Mouse (Mus musculus) erythroid progenitor cell, adult 5-6 weeks (primary cell): ENCODE measurements around the gene Tubgcp4. TPM values are rescaled to one million over a fixed set of nuclear protein-coding genes. Genes with fewer than 3 reads are reported as not detected.

Source experiments
- ATAC-seq: replicated peaks from 2 replicates; pipeline ENCODE4 v1.8.0; 2016; ENCODE audit warnings: moderate number of reproducible peaks, mild to moderate bottlenecking, moderate TSS enrichment, inconsistent platforms; ENCODE audit not compliant: poor library complexity, low FRiP score, severe bottlenecking
- total RNA-seq, 2 experiments: library from RNA; stranded (forward) in 1 of 2; stranded (reverse) in 1 of 2; fragments of 150-400 nt in 1 of 2; fragments of 186-747, 209-891 nt in 1 of 2; gene quantifications; 2 replicates each; pipeline versions ENCODE4 v1.2.3 to v1.2.4; 2015 to 2017; ENCODE audit warnings: low replicate concordance in 2 of 2

Gene Tubgcp4
- total RNA-seq, 2 experiments from 2014 or later: 47.6 to 65.0 TPM

DNA sequence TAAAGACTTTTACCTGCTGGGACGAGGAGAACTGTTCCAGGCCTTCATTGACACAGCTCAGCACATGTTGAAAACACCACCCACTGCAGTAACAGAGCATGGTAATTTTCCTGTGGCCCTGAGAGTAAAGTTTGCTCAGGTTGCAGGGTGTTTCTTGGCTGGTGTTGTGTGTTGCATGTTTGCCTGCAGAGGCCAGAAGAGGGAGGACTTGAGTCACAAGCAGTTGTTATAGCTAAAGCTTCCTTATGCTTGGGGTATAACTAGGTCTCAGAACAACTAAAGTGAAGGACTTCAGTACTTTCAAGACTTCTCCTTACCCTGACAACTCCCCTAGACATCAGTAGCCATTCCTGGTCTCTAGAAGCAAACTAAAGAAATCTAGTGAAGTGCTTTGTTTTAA lies 18.1 kb downstream of the Tubgcp4 start:
- ATAC-seq: no peak

DNA sequence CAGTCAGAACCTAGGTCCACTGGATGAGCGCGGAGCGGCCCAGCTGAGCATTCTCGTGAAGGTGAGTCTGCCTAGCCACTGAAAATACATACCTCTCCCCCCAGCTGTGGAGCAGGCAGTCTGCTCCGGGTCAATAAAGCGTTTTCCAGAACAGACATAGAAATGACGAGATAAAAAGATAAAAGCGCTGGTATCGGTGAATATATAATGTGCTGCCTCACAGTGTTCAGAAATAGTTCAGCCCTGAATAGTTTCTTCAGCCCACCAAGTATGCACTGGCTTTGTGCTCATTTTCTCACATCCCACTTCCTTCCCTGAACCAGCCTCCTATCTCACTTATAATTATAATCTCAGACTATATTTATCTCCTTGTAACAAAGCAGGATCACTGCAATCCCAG lies 25.0 kb downstream of the Tubgcp4 start:
- no peak for ATAC-seq

GRCm38 (mm10) chr2:121204276-121204675 lies 33.8 kb downstream of the Tubgcp4 start:
- no peak for ATAC-seq

GRCm38 (mm10) chr2:121206541-121206940 lies 36.1 kb downstream of the Tubgcp4 start:
- peak; percentile 37 for ATAC-seq

GRCm38 (mm10) chr2:121214491-121214890 lies 44.0 kb downstream of the Tubgcp4 start:
- ATAC-seq: no peak

DNA sequence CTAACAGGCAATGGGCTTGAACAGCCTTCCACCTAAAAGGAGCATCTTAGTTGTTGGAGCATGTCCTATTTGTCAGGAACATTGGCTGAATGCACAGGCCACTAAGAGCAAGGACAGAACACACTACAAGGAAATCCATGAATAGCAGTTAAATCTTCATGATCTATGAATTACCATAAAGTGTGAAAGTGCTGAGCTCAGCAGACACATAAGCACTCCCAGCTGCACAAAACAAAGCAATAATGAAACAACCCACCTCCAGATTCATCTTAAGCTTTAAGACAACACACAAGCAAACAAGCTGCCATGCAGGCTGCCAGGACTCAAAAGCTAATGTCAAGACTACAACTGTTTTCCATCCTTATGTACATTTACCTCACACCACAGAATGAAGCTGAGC lies 48.7 kb downstream of the Tubgcp4 start:
- ATAC-seq: no peak

DNA sequence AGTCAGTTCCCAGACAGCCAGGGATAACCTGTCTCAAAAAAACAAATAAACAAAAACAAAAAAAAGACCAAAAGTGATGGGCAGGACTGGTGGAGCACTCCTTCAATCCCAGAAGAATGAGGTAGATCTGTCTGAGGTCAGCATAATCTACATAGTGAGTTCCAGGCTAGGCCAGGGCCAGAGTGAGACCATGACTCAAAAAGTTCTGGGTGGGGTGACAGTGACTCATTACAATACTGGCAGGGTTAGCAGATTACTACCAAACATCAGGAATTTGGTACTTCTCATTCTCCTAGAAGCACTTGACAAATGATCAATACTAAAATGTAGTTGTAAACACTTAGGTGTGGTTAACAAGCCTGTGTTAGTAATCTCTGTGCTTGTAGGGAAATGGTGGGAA lies 49.5 kb downstream of the Tubgcp4 start:
- no peak for ATAC-seq

DNA sequence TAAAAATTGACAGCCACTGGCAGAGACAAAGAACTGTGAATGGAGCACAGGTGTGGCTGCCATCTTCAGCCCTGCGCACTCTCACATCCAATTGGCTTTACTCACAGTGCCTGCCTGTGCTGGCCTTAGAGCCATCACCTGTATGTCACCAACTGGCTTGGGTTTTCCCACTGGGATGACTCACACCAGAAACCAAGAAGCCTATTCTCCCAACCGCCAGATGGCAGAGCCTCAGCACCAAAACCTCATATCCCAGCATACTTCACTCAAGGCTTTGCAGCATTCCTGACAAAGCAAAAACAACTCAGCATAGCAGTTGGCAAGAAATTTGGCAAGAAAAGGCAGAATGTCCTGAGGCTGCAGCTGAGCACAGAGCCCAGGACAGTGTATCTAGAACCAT lies 52.6 kb downstream of the Tubgcp4 start:
- ATAC-seq: no peak

GRCm38 (mm10) chr2:121228135-121228534 lies 57.7 kb downstream of the Tubgcp4 start:
- ATAC-seq: no peak

DNA sequence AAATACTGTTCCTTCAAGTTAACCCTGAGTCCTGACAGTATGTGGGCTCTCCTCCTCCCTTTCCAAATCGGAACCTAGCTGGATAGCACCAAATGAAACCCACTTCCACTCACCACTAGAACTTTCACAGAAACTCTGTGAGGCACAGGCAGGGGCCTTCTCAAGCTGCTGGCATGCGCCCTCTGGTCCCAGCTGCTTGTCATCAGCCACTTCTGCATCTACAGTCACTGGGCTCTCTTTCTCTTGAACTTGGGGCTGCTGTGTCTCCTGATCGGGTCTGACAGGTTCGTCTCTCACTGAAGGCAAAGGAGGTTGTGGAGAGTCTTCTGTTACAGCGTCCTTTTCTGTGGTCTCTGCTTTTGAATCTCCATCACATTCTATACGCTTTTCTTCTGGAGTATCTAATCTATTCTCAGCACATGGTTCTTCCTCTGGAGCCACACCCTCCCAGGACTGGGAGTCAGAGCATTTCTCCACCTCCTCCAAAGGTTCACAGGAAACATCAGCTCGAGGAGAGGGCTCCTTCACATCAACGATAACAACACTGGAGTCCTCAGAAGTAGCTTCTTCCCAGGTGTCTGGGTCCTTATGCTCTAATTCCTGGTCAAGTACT lies 65.1 kb downstream of the Tubgcp4 start:
- peak; percentile 98 for ATAC-seq

- no peak for ATAC-seq
Measured at GRCm38 (mm10) chr2:121239426-121239825, 69.0 kb downstream of the Tubgcp4 start.

GRCm38 (mm10) chr2:121244099-121244498 lies 73.6 kb downstream of the Tubgcp4 start:
- ATAC-seq: no peak

Other genes starting within 250 kb of the Tubgcp4 start
- gene Ubr1, start 199.9 kb upstream of the Tubgcp4 start, total RNA-seq (2015; ENCODE audit: low replicate concordance): 14.4 and 32.3 TPM in 2 replicates
- gene Ubr1, start 199.9 kb upstream of the Tubgcp4 start, total RNA-seq (2017; ENCODE audit: low replicate concordance): 25.4 and 53.9 TPM in 2 replicates
- 3.2 and 5.0 TPM in 2 replicates for gene Tmem62, start 193.6 kb upstream of the Tubgcp4 start, total RNA-seq (2015; ENCODE audit: low replicate concordance)
- gene Tmem62, start 193.6 kb upstream of the Tubgcp4 start, total RNA-seq (2017; ENCODE audit: low replicate concordance): 3.7 and 8.4 TPM in 2 replicates
- 117 and 123 TPM in 2 replicates for gene Ccndbp1, start 162.3 kb upstream of the Tubgcp4 start, total RNA-seq (2015; ENCODE audit: low replicate concordance)
- 86.5 and 101 TPM in 2 replicates for gene Ccndbp1, start 162.3 kb upstream of the Tubgcp4 start, total RNA-seq (2017; ENCODE audit: low replicate concordance)
- 853 and 981 TPM in 2 replicates for gene Epb42, start 133.6 kb upstream of the Tubgcp4 start, total RNA-seq (2015; ENCODE audit: low replicate concordance)
- 806 and 856 TPM in 2 replicates for gene Epb42, start 133.6 kb upstream of the Tubgcp4 start, total RNA-seq (2017; ENCODE audit: low replicate concordance)
- gene Tgm5, start 84.8 kb upstream of the Tubgcp4 start, total RNA-seq (2015; ENCODE audit: low replicate concordance): not detected in 2 replicates
- gene Tgm5, start 84.8 kb upstream of the Tubgcp4 start, total RNA-seq (2017; ENCODE audit: low replicate concordance): not detected in 2 replicates
- gene Tgm7, start 60.9 kb upstream of the Tubgcp4 start, total RNA-seq (2015; ENCODE audit: low replicate concordance): not detected in 2 replicates
- gene Tgm7, start 60.9 kb upstream of the Tubgcp4 start, total RNA-seq (2017; ENCODE audit: low replicate concordance): not detected in 2 replicates
- 8.0 and 22.7 TPM in 2 replicates for gene Adal, start 30.2 kb upstream of the Tubgcp4 start, total RNA-seq (2015; ENCODE audit: low replicate concordance)
- gene Adal, start 30.2 kb upstream of the Tubgcp4 start, total RNA-seq (2017; ENCODE audit: low replicate concordance): 9.4 and 10.9 TPM in 2 replicates
- gene Lcmt2, start 30.0 kb upstream of the Tubgcp4 start, total RNA-seq (2015; ENCODE audit: low replicate concordance): 1.4 and 5.0 TPM in 2 replicates
- gene Lcmt2, start 30.0 kb upstream of the Tubgcp4 start, total RNA-seq (2017; ENCODE audit: low replicate concordance): 3.0 and 3.1 TPM in 2 replicates
- gene Zscan29, start 471 bp downstream of the Tubgcp4 start, total RNA-seq (2015; ENCODE audit: low replicate concordance): 14.3 and 17.3 TPM in 2 replicates
- 12.0 and 18.1 TPM in 2 replicates for gene Zscan29, start 471 bp downstream of the Tubgcp4 start, total RNA-seq (2017; ENCODE audit: low replicate concordance)
- 42.8 and 53.0 TPM in 2 replicates for gene Trp53bp1, start 100.8 kb downstream of the Tubgcp4 start, total RNA-seq (2015; ENCODE audit: low replicate concordance)
- 78.3 and 98.6 TPM in 2 replicates for gene Trp53bp1, start 100.8 kb downstream of the Tubgcp4 start, total RNA-seq (2017; ENCODE audit: low replicate concordance)
- gene Map1a, start 118.9 kb downstream of the Tubgcp4 start, total RNA-seq (2015; ENCODE audit: low replicate concordance): 0.36 TPM in 1 of 2 replicates, not detected in the other
- gene Map1a, start 118.9 kb downstream of the Tubgcp4 start, total RNA-seq (2017; ENCODE audit: low replicate concordance): 0.64 and 0.83 TPM in 2 replicates
- gene Ppip5k1, start 184.7 kb downstream of the Tubgcp4 start, total RNA-seq (2015; ENCODE audit: low replicate concordance): 12.6 and 19.3 TPM in 2 replicates
- gene Ppip5k1, start 184.7 kb downstream of the Tubgcp4 start, total RNA-seq (2017; ENCODE audit: low replicate concordance): 18.6 and 24.6 TPM in 2 replicates
- not detected in 2 replicates for gene Ckmt1, start 187.1 kb downstream of the Tubgcp4 start, total RNA-seq (2015; ENCODE audit: low replicate concordance)
- gene Ckmt1, start 187.1 kb downstream of the Tubgcp4 start, total RNA-seq (2017; ENCODE audit: low replicate concordance): not detected in 2 replicates
- gene Strc, start 216.5 kb downstream of the Tubgcp4 start, total RNA-seq (2015; ENCODE audit: low replicate concordance): 0.36 TPM in 1 of 2 replicates, not detected in the other
- not detected in 2 replicates for gene Strc, start 216.5 kb downstream of the Tubgcp4 start, total RNA-seq (2017; ENCODE audit: low replicate concordance)
- gene Pdia3, start 243.1 kb downstream of the Tubgcp4 start, total RNA-seq (2015; ENCODE audit: low replicate concordance): 95.9 and 112 TPM in 2 replicates
- gene Pdia3, start 243.1 kb downstream of the Tubgcp4 start, total RNA-seq (2017; ENCODE audit: low replicate concordance): 73.1 and 88.2 TPM in 2 replicates
- not detected in 2 replicates for gene Catsper2, start 243.1 kb downstream of the Tubgcp4 start, total RNA-seq (2015; ENCODE audit: low replicate concordance)
- gene Catsper2, start 243.1 kb downstream of the Tubgcp4 start, total RNA-seq (2017; ENCODE audit: low replicate concordance): not detected in 2 replicates